In the genomic region with DNA sequence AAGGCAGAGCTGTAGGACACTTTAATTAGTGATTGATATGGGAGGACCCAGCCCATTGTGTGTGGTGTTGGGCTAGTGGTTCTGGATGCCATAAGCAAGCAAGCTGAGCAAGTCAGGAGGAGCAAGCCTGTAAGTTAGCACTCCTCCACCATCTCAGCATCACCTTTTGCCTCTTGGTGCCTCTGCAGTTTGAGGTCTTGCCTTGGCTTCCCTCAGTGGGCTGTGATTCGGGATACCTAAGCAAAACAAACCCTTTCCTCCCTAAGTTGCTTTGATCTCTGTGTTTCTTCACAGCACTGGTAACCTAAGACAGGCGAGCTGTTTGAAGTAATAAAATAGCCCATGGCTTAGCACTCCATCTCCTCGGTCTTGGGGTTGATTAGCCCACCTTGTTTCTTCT, we compare ENCODE assay signal across 24 mouse cellular contexts. TPM values are rescaled to one million over a fixed set of nuclear protein-coding genes. Genes with fewer than 3 reads are reported as not detected.
DNase-seq lines count a peak whose midpoint lies in the region; ATAC-seq and TF ChIP-seq lines count a peak whose summit lies in the region.
"Had no signal": no experiment of that assay in that cellular context is flagged by ENCODE, and none has a peak within 500 bp of the region (broad histone marks: within the 10 kb centered on the region; RNA-seq: fewer than 3 reads in every experiment).

No protein-coding gene starts in this region.

- intact Hi-C loops in heart, postnatal 36 days (cut with DNase I), result no loop called here

- peak overlapping the region; percentile 49 for H3K27ac ChIP-seq in kidney, embryonic 15.5 days
- H3K27ac ChIP-seq in kidney, postnatal 0 days, result peak overlapping the region; percentile 31; the same call in 1 of the 2 replicates
- H3K27ac ChIP-seq: embryonic facial prominence, embryonic 12.5 days; embryonic facial prominence, embryonic 15.5 days; forebrain, embryonic 10.5 days; forebrain, embryonic 12.5 days had no signal

- no peak overlapping the region for H3K4me3 ChIP-seq in kidney, embryonic 15.5 days (replicated peaks)
- H3K4me3 ChIP-seq in kidney, postnatal 0 days (replicated peaks; ENCODE audit: low read depth, low read length), result no peak overlapping the region
- H3K4me3 ChIP-seq: embryonic facial prominence, embryonic 12.5 days; embryonic facial prominence, embryonic 15.5 days; erythroblast, embryonic 14.5 days; forebrain, embryonic 10.5 days; forebrain, embryonic 12.5 days had no signal

- no peaks in the 10 kb centered on the region for H3K9me3 ChIP-seq in kidney, embryonic 15.5 days (replicated peaks)
- no peaks in the 10 kb centered on the region for H3K9me3 ChIP-seq in kidney, postnatal 0 days (replicated peaks; ENCODE audit: low read length)
- H3K9me3 ChIP-seq: embryonic facial prominence, embryonic 12.5 days; embryonic facial prominence, embryonic 15.5 days; forebrain, embryonic 10.5 days; forebrain, embryonic 12.5 days had no signal

- no peak overlapping the region for H3K4me2 ChIP-seq in kidney, embryonic 15.5 days
- H3K4me2 ChIP-seq in kidney, postnatal 0 days (ENCODE audit: low read length), result no peak overlapping the region
- H3K4me2 ChIP-seq: embryonic facial prominence, embryonic 12.5 days; embryonic facial prominence, embryonic 15.5 days; forebrain, embryonic 12.5 days had no signal

- H3K36me3 ChIP-seq in kidney, embryonic 15.5 days, result no peaks in the 10 kb centered on the region
- H3K36me3 ChIP-seq in kidney, postnatal 0 days (ENCODE audit: insufficient read depth, low read length), result no peaks in the 10 kb centered on the region
- H3K36me3 ChIP-seq: embryonic facial prominence, embryonic 12.5 days; embryonic facial prominence, embryonic 15.5 days; forebrain, embryonic 10.5 days; forebrain, embryonic 12.5 days had no signal

- no peak for TF ChIP-seq CTCF in kidney, postnatal 0 days (IDR thresholded peaks at IDR 0.05; ENCODE audit: low read depth)

- peak; percentile 57 for DNase-seq in heart, adult 11 months
- no peak for DNase-seq in heart, postnatal 36 days
- DNase-seq in kidney, adult 8-10 months, result no peak
- peak; percentile 63 for DNase-seq in kidney, postnatal 0 days (ENCODE audit: low spot score)
- DNase-seq in kidney, adult 18-20 months, result no peak
- DNase-seq: adrenal gland, postnatal 10 days; adrenal gland, postnatal 25 days; cerebellum, adult 11 months; cerebellum, adult 18-20 months; cerebellum, adult 8-10 months; cerebellum, adult 9-11 months; cerebellum, postnatal 14 days; cerebellum, postnatal 36 days; embryo, embryonic 11 days had no signal

- WGBS in kidney, embryonic 15.5 days, result 27% methylated on average over 3 of the region's 3 CpGs
- 34% methylated on average over 3 of the region's 3 CpGs for WGBS in kidney, postnatal 0 days

- H3K27me3 ChIP-seq in kidney, embryonic 15.5 days, result no peaks in the 10 kb centered on the region
- H3K27me3 ChIP-seq in kidney, postnatal 0 days (ENCODE audit: insufficient read depth, low read length), result no peaks in the 10 kb centered on the region
- H3K27me3 ChIP-seq: embryonic facial prominence, embryonic 12.5 days; embryonic facial prominence, embryonic 15.5 days; forebrain, embryonic 12.5 days had no signal

- peaks cover 38% of the 10 kb centered on the region for H3K4me1 ChIP-seq in kidney, embryonic 15.5 days
- 0 out of 2 replicates have a peak, but pooled peaks cover 5% of the 10 kb centered on the region for H3K4me1 ChIP-seq in kidney, postnatal 0 days (replicated peaks; ENCODE audit: insufficient read depth, low read length)
- H3K4me1 ChIP-seq: forebrain, embryonic 12.5 days had no signal

- ATAC-seq in kidney, embryonic 15.5 days (replicated peaks; ENCODE audit: low FRiP score), result peak; percentile 55; the same call in 1 of the 2 replicates
- ATAC-seq in kidney, postnatal 0 days (replicated peaks; ENCODE audit: low FRiP score, low read depth), result no peak
- ATAC-seq: forebrain, embryonic 14.5 days; forebrain, embryonic 16.5 days had no signal

- H3K9ac ChIP-seq in kidney, embryonic 15.5 days, result no peak overlapping the region
- H3K9ac ChIP-seq in kidney, postnatal 0 days (ENCODE audit: low read depth, low read length), result no peak overlapping the region
- H3K9ac ChIP-seq: embryonic facial prominence, embryonic 12.5 days; embryonic facial prominence, embryonic 15.5 days; forebrain, embryonic 12.5 days had no signal

RNA-seq across cellular contexts. Expression of a gene that starts 13.3 kb away (rescaled TPM):
- 1 to 10 TPM; 5.2 to 6.3 TPM for total RNA-seq in heart, postnatal 36 days (2021)
- 29.1 and 31.7 TPM in 2 replicates for polyA plus RNA-seq in kidney, embryonic 15.5 days (2015; fragmentation: Nextera tagmentation; extraction: Ambion mirVana)
- 22.1 and 23.4 TPM in 2 replicates for polyA plus RNA-seq in kidney, postnatal 0 days (2015; fragmentation: Nextera tagmentation; extraction: Ambion mirVana)

RNA-seq across cellular contexts. Expression of a gene that starts 45.8 kb away (rescaled TPM):
- total RNA-seq in heart, postnatal 36 days (2021), result not detected
- polyA plus RNA-seq in kidney, embryonic 15.5 days (2015; fragmentation: Nextera tagmentation; extraction: Ambion mirVana), result 5.6 and 8.4 TPM in 2 replicates
- polyA plus RNA-seq in kidney, postnatal 0 days (2015; fragmentation: Nextera tagmentation; extraction: Ambion mirVana), result 6.6 and 8.5 TPM in 2 replicates
- total RNA-seq: adrenal gland, postnatal 25 days had no signal
- polyA plus RNA-seq: adrenal gland, adult 2 months; C2C12; embryonic facial prominence, embryonic 15.5 days; forebrain, embryonic 10.5 days; forebrain, embryonic 12.5 days; forebrain, embryonic 14.5 days; forebrain, embryonic 16.5 days had no signal

Comparison
In these comparisons a context has a peak if more than half of its experiments do, and no peak if none do; other contexts are left out.
1. DNase-seq: peak in heart, adult 11 months (single experiment) and kidney, postnatal 0 days (single experiment); none in heart, postnatal 36 days (0 of 2), kidney, adult 8-10 months (0 of 2) and kidney, adult 18-20 months (single experiment).